Mouse (Mus musculus): ENCODE data around the gene N4bp3.

DNA sequence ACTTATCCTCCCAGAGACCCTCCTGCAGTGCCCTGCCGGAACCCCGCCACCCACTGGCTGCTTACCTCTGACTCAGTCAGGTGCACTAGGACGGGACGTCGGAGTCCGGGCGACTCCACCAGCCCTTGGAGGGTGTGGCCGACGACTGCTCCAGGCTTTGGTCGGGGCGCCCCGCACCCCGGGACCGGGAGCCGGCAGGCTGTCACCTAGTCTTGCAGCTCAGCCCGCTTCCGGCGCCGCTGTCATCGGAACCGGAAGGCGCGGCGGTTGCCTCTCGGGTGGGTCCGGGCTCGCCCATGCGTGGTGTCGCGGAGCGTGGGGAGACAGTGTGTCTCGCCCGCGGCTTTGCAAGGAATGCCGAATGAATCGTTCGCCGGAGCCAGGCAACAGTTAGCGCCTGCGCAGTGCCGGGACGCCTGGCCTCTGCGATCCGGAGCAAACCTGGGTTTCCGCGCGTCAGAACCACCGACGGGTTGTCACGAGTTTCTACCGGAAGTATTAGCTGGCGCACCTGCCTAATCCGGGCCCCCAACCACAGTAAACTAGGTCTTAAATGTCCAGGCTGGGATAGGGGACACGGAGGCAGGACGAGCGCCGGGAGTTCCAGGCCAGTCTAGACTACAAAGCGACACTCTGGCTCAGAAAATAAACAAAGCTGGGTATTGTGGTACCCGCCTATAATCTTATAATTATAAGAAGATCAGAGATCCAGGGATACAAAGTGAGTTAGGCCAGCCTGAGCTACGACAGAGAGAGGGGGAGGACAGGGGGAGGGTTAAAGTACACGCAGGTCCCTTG, 14.9 kb downstream of the N4bp3 start, which contains the start of gene Rmnd5b:
- peak; percentile 87 for TF ChIP-seq POLR2A (IDR thresholded peaks at IDR 0.05; ENCODE audit: extremely low read depth, insufficient read depth, low read length)
- no peak for TF ChIP-seq CTCF (IDR thresholded peaks at IDR 0.05; ENCODE audit: extremely low read depth, insufficient read depth, low read length)
